Mouse (Mus musculus): ENCODE measurements around the gene Dner.
A peak's percentile ranks its signal among the peaks of the same experiment; 100 is the strongest.

GRCm38 (mm10) chr1:84433291-84433980, 262.6 kb downstream of the Dner start:
- no peak for TF ChIP-seq POLR2A (IDR thresholded peaks at IDR 0.05; ENCODE audit: insufficient read depth, low read depth, low read length)
- TF ChIP-seq CTCF (IDR thresholded peaks at IDR 0.05): peak; percentile 45
- TF ChIP-seq EP300 (IDR thresholded peaks at IDR 0.05; ENCODE audit: insufficient read depth, low read depth, low read length): no peak
